Comparison of ENCODE assay signal across 8 mouse cellular contexts in genomic region chr17:5977056-5977920, GRCm38 (mm10). TPM values are rescaled to one million over a fixed set of nuclear protein-coding genes. Genes with fewer than 3 reads are reported as not detected.
DNase-seq lines count a peak whose midpoint lies in the region; ATAC-seq and TF ChIP-seq lines count a peak whose summit lies in the region.

No protein-coding gene starts in this region.

- H3K36me3 ChIP-seq in liver, embryonic 11.5 days (ENCODE audit: control insufficient read depth, insufficient read depth, low read length) = no peaks in the 10 kb centered on the region
- no peaks in the 10 kb centered on the region for H3K36me3 ChIP-seq in small intestine, adult 2 months (ENCODE audit: control insufficient read depth, insufficient read depth, low read length)

- H3K4me1 ChIP-seq in liver, embryonic 11.5 days (replicated peaks; ENCODE audit: control insufficient read depth, insufficient read depth, low read length) = peaks cover 31% of the 10 kb centered on the region
- H3K4me1 ChIP-seq in small intestine, adult 2 months (ENCODE audit: control insufficient read depth, insufficient read depth, insufficient read length, low read length) = peaks cover 29% of the 10 kb centered on the region

- H3K4me3 ChIP-seq in liver, embryonic 11.5 days (ENCODE audit: low read depth, low read length) = no peak overlapping the region
- peak overlapping the region; percentile 19 for H3K4me3 ChIP-seq in small intestine, adult 2 months (ENCODE audit: low read depth, low read length)

- WGBS in liver, embryonic 11.5 days = 30% methylated on average over 16 of the region's 16 CpGs
- 57% methylated on average over 16 of the region's 16 CpGs for WGBS in small intestine, adult 2 months

- peak overlapping the region; percentile 20; the same call in 1 of the 2 replicates for H3K27ac ChIP-seq in liver, embryonic 11.5 days (ENCODE audit: low read depth, low read length)
- H3K27ac ChIP-seq in small intestine, adult 2 months (ENCODE audit: insufficient read depth, low read depth, low read length) = peak overlapping the region; percentile 64

- DNase-seq in kidney, adult 18-20 months = peak; percentile 14
- DNase-seq in kidney, postnatal 10 days = no peak
- peak; percentile 31 for DNase-seq in ES-CJ7 (ENCODE audit: low read depth, low spot score)
- peak; percentile 52 for DNase-seq in gastrocnemius, postnatal 14 days
- no peak for DNase-seq in liver, embryonic 11.5 days (ENCODE audit: low spot score)
- DNase-seq in thymus, adult 18-20 months = no peak
- DNase-seq in left cerebral cortex, postnatal 4 days = no peak

- no peak for ATAC-seq in liver, embryonic 11.5 days (replicated peaks; ENCODE audit: low FRiP score)

- peaks cover 4% of the 10 kb centered on the region; the same call in 1 of the 2 replicates for H3K27me3 ChIP-seq in liver, embryonic 11.5 days (replicated peaks; ENCODE audit: control insufficient read depth, insufficient read depth, low read length)
- no peaks in the 10 kb centered on the region for H3K27me3 ChIP-seq in small intestine, adult 2 months (ENCODE audit: control insufficient read depth, insufficient read depth, low read length)

- intact Hi-C loops in gastrocnemius, postnatal 14 days (cut with DNase I; ENCODE audit: low total_unique reads) = no loop called here
- intact Hi-C loops in left cerebral cortex, postnatal 4 days (cut with DNase I) = no loop called here

- no peak for TF ChIP-seq CTCF in small intestine, adult 2 months (IDR thresholded peaks at IDR 0.05; ENCODE audit: extremely low read depth, insufficient read length, insufficient replicate concordance, low read depth, low read length)

- no peak for TF ChIP-seq POLR2A in small intestine, adult 2 months (IDR thresholded peaks at IDR 0.05; ENCODE audit: low read depth, low read length)

- H3K9me3 ChIP-seq in liver, embryonic 11.5 days (ENCODE audit: control insufficient read depth, low read length) = no peaks in the 10 kb centered on the region

- no peak overlapping the region for H3K4me2 ChIP-seq in liver, embryonic 11.5 days

- H3K9ac ChIP-seq in liver, embryonic 11.5 days (ENCODE audit: low read depth, low read length) = no peak overlapping the region

RNA-seq across cellular contexts. Expression of gene Synj2, which starts 36.2 kb away (rescaled TPM):
- 10 to 100 TPM; 28.9 to 44.4 TPM for total RNA-seq in gastrocnemius, postnatal 14 days (2021)
- 2.2 TPM in 2 replicates for polyA plus RNA-seq in liver, embryonic 11.5 days (2014; fragmentation: Nextera tagmentation; extraction: Ambion mirVana)
- polyA plus RNA-seq in small intestine, adult 2 months (2012; rRNA removed) = 2.0 and 3.1 TPM in 2 replicates
- total RNA-seq in left cerebral cortex, postnatal 4 days (2021) = 10 to 100 TPM in 1 of 2 experiments, 1 to 10 TPM in 1; 9.7 to 13.3 TPM

Comparison
In these comparisons a context has a peak if more than half of its experiments do, and no peak if none do; other contexts are left out.
1. DNase-seq: peak in kidney, adult 18-20 months (single experiment), ES-CJ7 (single experiment) and gastrocnemius, postnatal 14 days (single experiment); none in kidney, postnatal 10 days (single experiment), liver, embryonic 11.5 days (single experiment), thymus, adult 18-20 months (0 of 2) and left cerebral cortex, postnatal 4 days (single experiment).